Mouse (Mus musculus) hindbrain, embryonic 16.5 days (tissue): ENCODE results near the gene Tenm3. TPM values are rescaled to one million over a fixed set of nuclear protein-coding genes. Genes with fewer than 3 reads are reported as not detected.

ENCODE experiments used
- ATAC-seq: fragments of 200-750 bp; cut with Nextera tagmentation; 2 replicates; pipeline ENCODE4 v1.8.0; 2017; ENCODE audit warnings: moderate TSS enrichment, moderate library complexity
- H3K27ac ChIP-seq: fragments of 300-500 bp; sonication (generic); 2 replicates; pipeline ENCODE4 v1.5.1; 2014; ENCODE audit warnings: low read depth, mild to moderate bottlenecking, control low read depth, low read length, moderate library complexity
- H3K27me3 ChIP-seq: fragments of 300-500 bp; sonication (generic); replicated peaks from 2 replicates; pipeline ENCODE4 v1.6.1; 2014; ENCODE audit warnings: low read length; ENCODE audit not compliant: control insufficient read depth, insufficient read depth
- H3K36me3 ChIP-seq: fragments of 300-500 bp; sonication (generic); 2 replicates; pipeline ENCODE4 v1.6.1; 2014; ENCODE audit warnings: mild to moderate bottlenecking, low read length, moderate library complexity, mixed read lengths; ENCODE audit not compliant: control insufficient read depth, insufficient read depth
- H3K4me1 ChIP-seq: fragments of 300-500 bp; sonication (generic); 2 replicates; pipeline ENCODE4 v1.6.1; 2014; ENCODE audit warnings: low read depth, low read length; ENCODE audit not compliant: control insufficient read depth, insufficient read depth
- H3K4me2 ChIP-seq: fragments of 300-500 bp; sonication (generic); 2 replicates; pipeline ENCODE4 v1.6.1; 2014; ENCODE audit warnings: mild to moderate bottlenecking, low read length, control low read depth, moderate library complexity
- H3K4me3 ChIP-seq: fragments of 300-500 bp; sonication (generic); 2 replicates; pipeline ENCODE4 v1.5.1; 2014; ENCODE audit warnings: mild to moderate bottlenecking, low read length, control low read depth, moderate library complexity
- H3K9ac ChIP-seq: fragments of 300-500 bp; sonication (generic); 2 replicates; pipeline ENCODE4 v1.6.1; 2014; ENCODE audit warnings: low read depth, mild to moderate bottlenecking, control low read depth, low read length, moderate library complexity
- H3K9me3 ChIP-seq: fragments of 300-500 bp; sonication (generic); 2 replicates; pipeline ENCODE4 v1.6.1; 2014; ENCODE audit warnings: mild to moderate bottlenecking, low read length, moderate library complexity; ENCODE audit not compliant: control insufficient read depth
- WGBS: fragments of 180-500 bp; shearing (Covaris S2); extraction: QIAGEN DNeasy Blood & Tissue Kit; methylation state at CpG from one replicate; pipeline ENCODE4 v1.1.7; 2014; 5-methylcytosine and 5-hydroxymethylcytosine counted together
- polyA plus RNA-seq: library from polyadenylated mRNA; unstranded; fragments of >200 nt; fragmentation: Nextera tagmentation; extraction: Ambion mirVana; gene quantifications from 2 replicates; pipeline ENCODE4 v1.2.1, GENCODE M21; 2015

Tenm3 gene
- polyA plus RNA-seq, 1 experiment from 2014 or later, result 24.2 TPM

DNA sequence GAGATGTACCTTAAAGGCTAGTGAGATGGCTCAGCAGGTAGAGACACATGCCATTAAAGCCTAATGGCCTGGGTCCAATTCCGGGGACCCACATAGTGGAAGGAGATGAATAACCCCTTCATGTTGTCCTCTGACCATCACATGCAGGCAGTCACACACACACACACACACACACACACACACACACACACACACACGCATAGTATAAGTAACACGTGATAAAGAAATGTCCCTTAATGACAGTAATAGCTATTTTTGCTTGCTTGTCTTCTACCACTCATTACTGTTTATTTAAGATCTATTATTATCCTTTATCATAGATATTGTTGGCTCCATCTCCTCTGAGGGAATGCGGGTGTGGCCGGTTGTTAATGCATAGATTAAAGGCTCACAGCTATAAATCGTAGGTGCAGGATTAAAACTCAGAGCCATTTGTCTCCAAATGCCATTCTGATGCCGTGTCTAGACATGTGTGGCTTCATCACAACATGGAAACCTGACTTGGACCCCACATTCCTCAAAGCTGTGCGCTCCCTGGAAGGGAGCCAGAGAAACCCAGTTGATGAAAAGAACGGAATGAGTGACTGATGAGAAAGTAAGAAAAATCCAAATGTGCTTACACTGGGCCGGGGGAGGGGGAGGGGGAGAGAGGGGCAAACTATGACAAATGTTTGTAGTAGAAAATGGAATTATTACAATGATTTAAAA lies 239.4 kb downstream of the Tenm3 start:
- Histone ChIP-seq H3K9me3 (no peaks in the 10 kb centered on the region), H3K4me2 (no peak overlapping the region), H3K36me3 (no peaks in the 10 kb centered on the region), H3K4me1 (no peaks in the 10 kb centered on the region), H3K27ac (no peak overlapping the region), H3K4me3 (no peak overlapping the region), H3K27me3 (no peaks in the 10 kb centered on the region), H3K9ac (no peak overlapping the region)
- no peak for ATAC-seq
- 83% methylated on average over 10 of the region's 10 CpGs for WGBS

DNA sequence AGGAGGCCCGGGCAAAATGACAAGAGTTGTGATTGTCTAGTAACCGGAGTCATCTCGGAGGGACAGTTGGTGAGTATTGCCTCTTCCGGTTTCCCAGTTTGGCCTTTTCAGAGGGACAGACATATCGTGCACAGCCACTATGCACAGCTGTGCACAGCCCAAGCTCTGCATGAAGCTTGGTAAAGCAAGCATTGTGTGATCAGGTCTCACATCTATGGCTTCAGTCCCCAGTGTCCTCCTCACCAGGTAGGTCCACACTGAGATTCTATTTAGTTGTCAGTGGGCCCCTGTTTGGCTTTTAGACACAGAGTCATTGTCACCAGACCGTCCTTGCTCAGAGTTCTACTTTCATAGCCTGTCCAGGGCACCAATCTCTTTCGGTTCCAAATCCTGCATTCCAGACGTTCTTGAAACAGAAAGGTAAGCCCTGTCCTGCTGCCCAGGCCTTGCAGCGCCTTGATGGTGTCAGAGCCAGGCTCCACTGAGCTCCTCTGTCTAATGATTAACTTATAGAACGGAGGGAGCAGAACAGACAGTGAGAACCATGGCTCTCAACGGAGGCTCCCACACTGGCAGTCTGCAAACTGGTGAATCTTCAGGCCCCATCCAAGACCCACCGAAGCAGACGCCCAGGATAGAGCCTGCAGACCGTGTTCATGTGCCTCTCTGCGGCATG lies 240.4 kb downstream of the Tenm3 start:
- WGBS, result 82% methylated on average over 15 of the region's 15 CpGs
- Histone ChIP-seq H3K36me3 (no peaks in the 10 kb centered on the region), H3K4me3 (no peak overlapping the region), H3K27ac (no peak overlapping the region), H3K9ac (no peak overlapping the region), H3K27me3 (no peaks in the 10 kb centered on the region), H3K4me2 (no peak overlapping the region), H3K9me3 (no peaks in the 10 kb centered on the region), H3K4me1 (no peaks in the 10 kb centered on the region)
- no peak for ATAC-seq

DNA sequence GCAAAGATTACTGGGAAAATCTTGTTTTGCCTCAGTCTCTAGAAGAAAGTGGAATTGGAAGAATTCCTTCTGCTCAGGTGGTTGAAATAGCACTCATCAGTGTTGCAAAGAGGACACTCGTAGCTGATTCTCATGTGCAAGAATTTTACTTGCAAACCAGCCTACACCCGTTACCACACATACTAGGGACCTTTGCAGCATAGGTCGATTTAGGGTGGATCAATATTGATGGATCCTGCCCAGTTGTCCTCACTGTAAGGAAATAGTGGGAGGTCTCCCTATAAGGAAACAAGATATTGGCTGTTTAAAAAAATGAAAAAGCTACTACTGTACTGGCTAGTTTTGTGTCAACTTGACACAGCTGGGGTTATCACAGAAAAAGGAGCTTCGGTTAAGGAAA lies 242.1 kb downstream of the Tenm3 start:
- Histone ChIP-seq H3K27me3 (no peaks in the 10 kb centered on the region), H3K4me3 (no peak overlapping the region), H3K4me1 (no peaks in the 10 kb centered on the region), H3K9ac (no peak overlapping the region), H3K27ac (no peak overlapping the region), H3K36me3 (no peaks in the 10 kb centered on the region), H3K9me3 (no peaks in the 10 kb centered on the region), H3K4me2 (no peak overlapping the region)
- 94% methylated on average over 4 of the region's 4 CpGs for WGBS
- no peak for ATAC-seq

DNA sequence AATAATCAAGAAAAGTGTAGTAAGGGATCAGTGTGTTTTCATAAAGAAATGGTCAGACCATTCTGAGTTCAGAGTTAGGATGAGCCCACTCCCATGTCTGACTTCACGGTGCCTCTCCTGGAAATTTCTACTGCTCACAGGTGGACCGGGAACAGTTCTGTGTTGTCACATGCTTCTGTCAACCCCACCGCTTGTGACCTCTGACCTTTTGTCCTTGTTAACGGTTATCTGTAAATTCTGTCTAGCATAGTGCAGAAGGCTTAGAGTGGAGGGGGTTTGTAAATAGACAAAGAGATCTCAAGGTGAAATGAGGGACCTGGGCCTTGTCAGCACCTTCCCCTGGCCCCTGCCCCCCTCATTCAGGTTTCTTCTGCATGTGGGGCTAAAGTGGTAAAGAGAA lies 244.7 kb downstream of the Tenm3 start:
- no peak overlapping the region for H3K4me3 ChIP-seq
- H3K27ac ChIP-seq, result no peak overlapping the region
- no peak overlapping the region for H3K4me2 ChIP-seq
- H3K9ac ChIP-seq, result no peak overlapping the region
- H3K27me3 ChIP-seq, result no peaks in the 10 kb centered on the region
- ATAC-seq, result no peak
- no peaks in the 10 kb centered on the region for H3K36me3 ChIP-seq
- H3K4me1 ChIP-seq, result no peaks in the 10 kb centered on the region
- no peaks in the 10 kb centered on the region for H3K9me3 ChIP-seq
- 86% methylated on average over 4 of the region's 4 CpGs for WGBS

DNA sequence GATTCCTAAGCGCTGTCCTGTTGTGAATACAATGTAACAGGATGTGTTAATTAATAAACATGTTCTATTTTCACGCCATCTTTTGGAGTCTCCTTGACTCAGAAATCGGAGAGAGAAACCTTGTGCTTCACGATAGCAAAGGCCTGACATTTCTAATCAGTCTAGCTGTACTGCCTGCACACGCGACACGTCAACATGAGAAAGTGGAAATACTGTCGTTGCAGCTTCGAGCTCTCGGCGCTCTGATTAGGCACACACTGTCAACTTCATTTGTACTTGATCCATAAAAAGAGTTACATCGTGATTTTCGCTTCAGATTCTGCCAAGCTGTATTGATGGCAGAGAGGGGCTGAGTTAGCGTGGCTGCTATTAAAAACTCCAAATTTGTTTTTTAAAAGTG lies 247.4 kb downstream of the Tenm3 start:
- 66% methylated on average over 14 of the region's 14 CpGs for WGBS
- Histone ChIP-seq H3K4me2 (no peak overlapping the region), H3K4me3 (no peak overlapping the region), H3K36me3 (no peaks in the 10 kb centered on the region), H3K4me1 (no peaks in the 10 kb centered on the region), H3K9me3 (no peaks in the 10 kb centered on the region), H3K27ac (no peak overlapping the region), H3K9ac (no peak overlapping the region), H3K27me3 (no peaks in the 10 kb centered on the region)
- ATAC-seq, result no peak

DNA sequence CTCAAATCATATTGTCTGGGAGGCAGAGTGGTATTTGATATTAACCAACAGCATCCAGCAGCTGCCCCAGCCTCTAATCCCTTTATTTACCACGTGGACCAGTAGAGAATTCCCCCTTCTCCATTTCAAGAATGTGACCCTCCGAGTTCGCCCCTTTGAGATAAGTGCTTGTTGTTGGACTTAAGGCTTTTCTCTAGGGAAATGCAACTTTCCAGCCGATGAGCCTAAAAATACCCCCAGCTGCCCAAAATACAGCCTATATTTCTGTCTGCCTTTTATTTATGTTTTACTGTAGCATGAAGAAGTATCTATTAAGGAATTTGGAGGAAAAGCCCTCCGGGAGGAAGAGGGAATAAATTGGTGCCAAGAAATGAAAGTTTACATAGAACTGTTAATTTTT lies 251.9 kb downstream of the Tenm3 start:
- no peaks in the 10 kb centered on the region for H3K4me1 ChIP-seq
- 69% methylated on average over 5 of the region's 5 CpGs for WGBS

DNA sequence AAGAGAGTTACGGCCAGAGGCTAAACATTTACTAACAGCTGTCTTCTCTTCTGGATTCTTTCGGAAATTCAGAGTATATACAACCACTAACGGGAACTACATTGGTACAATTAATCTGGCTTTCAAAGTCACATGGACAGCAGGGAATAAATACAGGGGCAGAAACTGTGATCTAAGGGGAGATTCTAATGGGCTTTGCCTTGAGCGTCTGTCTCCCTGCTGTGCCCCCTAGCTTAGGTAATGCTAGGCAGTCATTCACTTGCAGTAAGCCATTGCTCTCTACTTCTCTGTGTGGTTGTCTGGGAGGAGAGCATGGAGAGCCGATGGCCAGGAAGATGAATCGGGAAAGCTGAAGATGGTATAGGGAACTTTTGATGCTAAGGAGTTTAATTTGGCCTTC lies 264.0 kb downstream of the Tenm3 start:
- peaks cover 3% of the 10 kb centered on the region for H3K4me1 ChIP-seq
- H3K9ac ChIP-seq, result no peak overlapping the region
- no peak for ATAC-seq
- no peaks in the 10 kb centered on the region for H3K36me3 ChIP-seq
- no peak overlapping the region for H3K4me2 ChIP-seq
- WGBS, result 24% methylated on average over 6 of the region's 6 CpGs
- H3K27ac ChIP-seq, result no peak overlapping the region
- H3K4me3 ChIP-seq, result no peak overlapping the region
- H3K9me3 ChIP-seq, result no peaks in the 10 kb centered on the region
- H3K27me3 ChIP-seq, result no peaks in the 10 kb centered on the region

More for the DNA sequence above, 251.9 kb downstream of the Tenm3 start:
- H3K9ac ChIP-seq, result no peak overlapping the region
- ATAC-seq, result no peak
- H3K9me3 ChIP-seq, result no peaks in the 10 kb centered on the region
- H3K27ac ChIP-seq, result no peak overlapping the region
- no peak overlapping the region for H3K4me3 ChIP-seq
- H3K4me2 ChIP-seq, result no peak overlapping the region
- H3K27me3 ChIP-seq, result no peaks in the 10 kb centered on the region
- no peaks in the 10 kb centered on the region for H3K36me3 ChIP-seq

DNA sequence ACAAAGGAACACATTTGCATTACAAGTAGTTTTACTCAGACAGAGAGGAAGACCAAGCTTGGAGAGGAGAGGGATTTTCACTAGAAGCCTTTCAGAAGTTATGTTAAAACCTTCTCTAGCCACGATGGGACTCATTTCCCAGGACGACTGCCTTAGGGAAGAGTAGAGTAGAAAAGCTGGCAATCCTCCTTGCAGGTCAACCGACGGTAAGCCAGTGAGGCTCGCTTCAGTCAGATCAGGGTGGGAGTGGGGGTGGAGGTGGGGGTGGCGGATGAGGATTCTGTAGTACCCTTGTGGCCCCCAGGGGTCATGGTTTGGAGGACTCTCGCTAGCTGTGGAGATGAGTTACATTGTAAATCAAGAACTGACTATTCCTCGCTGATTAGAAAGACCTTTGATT lies 264.6 kb downstream of the Tenm3 start:
- H3K9me3 ChIP-seq, result no peaks in the 10 kb centered on the region
- 7% methylated on average over 8 of the region's 8 CpGs for WGBS
- no peak overlapping the region for H3K4me3 ChIP-seq
- no peaks in the 10 kb centered on the region for H3K27me3 ChIP-seq
- no peak overlapping the region for H3K27ac ChIP-seq
- no peaks in the 10 kb centered on the region for H3K36me3 ChIP-seq
- no peak overlapping the region for H3K9ac ChIP-seq
- H3K4me2 ChIP-seq, result no peak overlapping the region
- H3K4me1 ChIP-seq, result peaks cover 3% of the 10 kb centered on the region
- no peak for ATAC-seq

DNA sequence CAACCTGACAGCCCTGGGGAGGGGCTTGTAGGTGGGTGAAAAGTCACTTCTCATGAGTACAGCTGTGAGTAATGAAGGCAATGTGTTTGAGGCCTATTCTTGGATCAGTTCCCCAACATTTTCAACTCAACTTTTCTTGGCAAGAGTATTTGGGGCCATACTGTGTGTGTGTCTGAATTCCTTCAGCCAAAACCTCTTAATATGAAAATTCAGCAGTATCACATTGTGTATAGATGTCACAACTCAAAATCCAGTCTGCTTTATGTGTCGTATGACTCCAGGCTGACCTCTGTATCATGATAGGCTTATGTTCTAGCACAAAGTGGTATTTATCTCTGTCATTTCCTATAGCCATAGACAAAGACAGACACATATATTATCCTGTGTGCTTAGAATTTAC lies 270.8 kb downstream of the Tenm3 start:
- no peak for ATAC-seq
- Histone ChIP-seq H3K9me3 (no peaks in the 10 kb centered on the region), H3K36me3 (no peaks in the 10 kb centered on the region), H3K4me3 (no peak overlapping the region), H3K4me2 (no peak overlapping the region), H3K4me1 (no peaks in the 10 kb centered on the region), H3K9ac (no peak overlapping the region), H3K27ac (no peak overlapping the region), H3K27me3 (no peaks in the 10 kb centered on the region)
- 75% methylated on average over 1 of the region's 1 CpGs for WGBS
